Comparison of ENCODE assay signal across 22 mouse cellular contexts in genomic region chr6:137901255-137901654, GRCm38 (mm10).
A peak's percentile ranks its signal among the peaks of the same experiment; 100 is the strongest.
DNase-seq lines count a peak whose midpoint lies in the region; ATAC-seq lines count a peak whose summit lies in the region.
"Had no signal": no experiment of that assay in that cellular context is flagged by ENCODE, and none has a peak within 500 bp of the region (broad histone marks: within the 10 kb centered on the region; RNA-seq: fewer than 3 reads in every experiment).

No protein-coding gene starts in this region.

- 83% methylated on average over 5 of the region's 5 CpGs for WGBS in embryonic facial prominence, embryonic 14.5 days
- 90% methylated on average over 5 of the region's 5 CpGs for WGBS in embryonic facial prominence, embryonic 10.5 days
- WGBS in embryonic facial prominence, embryonic 15.5 days = 65% methylated on average over 5 of the region's 5 CpGs
- WGBS in lung, embryonic 15.5 days = 55% methylated on average over 5 of the region's 5 CpGs

- H3K4me3 ChIP-seq in embryonic facial prominence, embryonic 14.5 days (ENCODE audit: low read depth, low read length) = no peak overlapping the region
- no peak overlapping the region for H3K4me3 ChIP-seq in embryonic facial prominence, embryonic 10.5 days
- no peak overlapping the region for H3K4me3 ChIP-seq in embryonic facial prominence, embryonic 15.5 days (replicated peaks)
- no peak overlapping the region for H3K4me3 ChIP-seq in lung, embryonic 15.5 days
- H3K4me3 ChIP-seq: erythroblast, embryonic 14.5 days; forebrain, embryonic 15.5 days; heart, embryonic 10.5 days; hindbrain, embryonic 15.5 days; limb, embryonic 10.5 days; liver, embryonic 15.5 days; midbrain, embryonic 12.5 days; neural tube, embryonic 15.5 days had no signal

- H3K27ac ChIP-seq in embryonic facial prominence, embryonic 14.5 days (replicated peaks; ENCODE audit: low read depth, low read length) = no peak overlapping the region
- no peak overlapping the region for H3K27ac ChIP-seq in embryonic facial prominence, embryonic 10.5 days (replicated peaks)
- H3K27ac ChIP-seq in embryonic facial prominence, embryonic 15.5 days (replicated peaks) = 0 out of 2 replicates have a peak overlapping the region, but pooled peaks have one; percentile 17
- H3K27ac ChIP-seq in lung, embryonic 15.5 days = 0 out of 2 replicates have a peak overlapping the region, but pooled peaks have one; percentile 30
- H3K27ac ChIP-seq: forebrain, embryonic 15.5 days; heart, embryonic 10.5 days; hindbrain, embryonic 15.5 days; limb, embryonic 10.5 days; liver, embryonic 15.5 days; midbrain, embryonic 12.5 days; neural tube, embryonic 15.5 days had no signal

- H3K9ac ChIP-seq in embryonic facial prominence, embryonic 14.5 days (ENCODE audit: low read depth, low read length) = no peak overlapping the region
- no peak overlapping the region for H3K9ac ChIP-seq in embryonic facial prominence, embryonic 15.5 days
- H3K9ac ChIP-seq in lung, embryonic 15.5 days = no peak overlapping the region
- H3K9ac ChIP-seq: forebrain, embryonic 15.5 days; hindbrain, embryonic 15.5 days; liver, embryonic 15.5 days; midbrain, embryonic 12.5 days; neural tube, embryonic 15.5 days had no signal

- no peaks in the 10 kb centered on the region for H3K9me3 ChIP-seq in embryonic facial prominence, embryonic 14.5 days (ENCODE audit: control insufficient read depth, low read length)
- no peaks in the 10 kb centered on the region for H3K9me3 ChIP-seq in embryonic facial prominence, embryonic 10.5 days
- no peaks in the 10 kb centered on the region for H3K9me3 ChIP-seq in embryonic facial prominence, embryonic 15.5 days (replicated peaks)
- H3K9me3 ChIP-seq in lung, embryonic 15.5 days = no peaks in the 10 kb centered on the region
- H3K9me3 ChIP-seq: forebrain, embryonic 15.5 days; heart, embryonic 10.5 days; hindbrain, embryonic 15.5 days; limb, embryonic 10.5 days; liver, embryonic 15.5 days; midbrain, embryonic 12.5 days; neural tube, embryonic 15.5 days had no signal

- no peak for ATAC-seq in embryonic facial prominence, embryonic 14.5 days (ENCODE audit: low read depth)
- ATAC-seq in embryonic facial prominence, embryonic 15.5 days (ENCODE audit: insufficient number of reproducible peaks, low FRiP score, low TSS enrichment, low read depth) = no peak
- ATAC-seq in lung, embryonic 15.5 days (ENCODE audit: borderline replicate concordance, extremely low read depth, low FRiP score, low TSS enrichment) = peak; percentile 75
- ATAC-seq: forebrain, embryonic 15.5 days had no signal

- intact Hi-C loops in left cerebral cortex, postnatal 14 days (cut with DNase I) = no loop called here

- no peaks in the 10 kb centered on the region for H3K4me1 ChIP-seq in embryonic facial prominence, embryonic 14.5 days (ENCODE audit: control insufficient read depth, insufficient read depth, low read length)
- H3K4me1 ChIP-seq in embryonic facial prominence, embryonic 10.5 days = no peaks in the 10 kb centered on the region
- no peaks in the 10 kb centered on the region for H3K4me1 ChIP-seq in embryonic facial prominence, embryonic 15.5 days
- H3K4me1 ChIP-seq in lung, embryonic 15.5 days = no peaks in the 10 kb centered on the region
- H3K4me1 ChIP-seq: forebrain, embryonic 15.5 days; heart, embryonic 10.5 days; hindbrain, embryonic 15.5 days; limb, embryonic 10.5 days; liver, embryonic 15.5 days; midbrain, embryonic 12.5 days; neural tube, embryonic 15.5 days had no signal

- DNase-seq in embryonic facial prominence, embryonic 14.5 days (ENCODE audit: low spot score) = peak; percentile 53
- DNase-seq in embryonic facial prominence, embryonic 10.5 days (ENCODE audit: low spot score) = no peak
- peak; percentile 81 for DNase-seq in lung, postnatal 36 days
- DNase-seq in T-cell, adult 2 months (ENCODE audit: low spot score) = no peak
- DNase-seq in adrenal gland, adult 18-20 months (ENCODE audit: low spot score in 2 of 2) = no peak
- DNase-seq in left cerebral cortex, postnatal 14 days (ENCODE audit: low spot score in 2 of 2) = no peak
- DNase-seq: adrenal gland, postnatal 25 days; cerebellum, adult 9-11 months; liver; right cerebral cortex, postnatal 14 days; spleen, adult 18-20 months; thymus, postnatal 36 days had no signal

- H3K27me3 ChIP-seq in embryonic facial prominence, embryonic 14.5 days (replicated peaks; ENCODE audit: control insufficient read depth, insufficient read depth, low read length) = no peaks in the 10 kb centered on the region
- H3K27me3 ChIP-seq in embryonic facial prominence, embryonic 10.5 days (replicated peaks; ENCODE audit: low read depth, poor library complexity, severe bottlenecking) = no peaks in the 10 kb centered on the region
- H3K27me3 ChIP-seq in embryonic facial prominence, embryonic 15.5 days = no peaks in the 10 kb centered on the region
- H3K27me3 ChIP-seq in lung, embryonic 15.5 days = no peaks in the 10 kb centered on the region
- H3K27me3 ChIP-seq: forebrain, embryonic 15.5 days; hindbrain, embryonic 15.5 days; liver, embryonic 15.5 days; midbrain, embryonic 12.5 days; neural tube, embryonic 15.5 days had no signal

- H3K4me2 ChIP-seq in embryonic facial prominence, embryonic 14.5 days (ENCODE audit: low read depth, low read length) = no peak overlapping the region
- no peak overlapping the region for H3K4me2 ChIP-seq in embryonic facial prominence, embryonic 15.5 days (replicated peaks)
- H3K4me2 ChIP-seq in lung, embryonic 15.5 days = no peak overlapping the region
- H3K4me2 ChIP-seq: forebrain, embryonic 15.5 days; hindbrain, embryonic 15.5 days; liver, embryonic 15.5 days; midbrain, embryonic 12.5 days; neural tube, embryonic 15.5 days had no signal

- no peaks in the 10 kb centered on the region for H3K36me3 ChIP-seq in embryonic facial prominence, embryonic 14.5 days (ENCODE audit: control insufficient read depth, insufficient read depth, low read length)
- H3K36me3 ChIP-seq in embryonic facial prominence, embryonic 10.5 days (replicated peaks) = no peaks in the 10 kb centered on the region
- no peaks in the 10 kb centered on the region for H3K36me3 ChIP-seq in embryonic facial prominence, embryonic 15.5 days
- H3K36me3 ChIP-seq in lung, embryonic 15.5 days = no peaks in the 10 kb centered on the region
- H3K36me3 ChIP-seq: forebrain, embryonic 15.5 days; heart, embryonic 10.5 days; hindbrain, embryonic 15.5 days; limb, embryonic 10.5 days; liver, embryonic 15.5 days; midbrain, embryonic 12.5 days; neural tube, embryonic 15.5 days had no signal

Comparison
In these comparisons a context has a peak if more than half of its experiments do, and no peak if none do; other contexts are left out.
1. DNase-seq: peak in embryonic facial prominence, embryonic 14.5 days (single experiment) and lung, postnatal 36 days (single experiment); none in embryonic facial prominence, embryonic 10.5 days (single experiment), T-cell, adult 2 months (single experiment), adrenal gland, adult 18-20 months (0 of 2) and left cerebral cortex, postnatal 14 days (0 of 2).
2. H3K27ac ChIP-seq: peak in embryonic facial prominence, embryonic 15.5 days (single experiment) and lung, embryonic 15.5 days (single experiment); none in embryonic facial prominence, embryonic 14.5 days (single experiment) and embryonic facial prominence, embryonic 10.5 days (single experiment).